Mouse (Mus musculus) bone marrow macrophage, adult 2 months (primary cell): ENCODE measurements around the gene Per1.

Experiments
- CTCF ChIP-seq: IDR thresholded peaks from 2 replicates; pipeline ENCODE4 v1.5.1; 2012; ENCODE audit warnings: low read depth, mild to moderate bottlenecking, low read length, moderate library complexity
- POLR2A ChIP-seq: IDR thresholded peaks from 2 replicates; pipeline ENCODE4 v1.6.1; 2012; ENCODE audit warnings: mild to moderate bottlenecking, low read depth, low read length, borderline replicate concordance

GRCm38 (mm10) chr11:69134622-69134968 lies 39.6 kb downstream of the Per1 start:
- no peak for TF ChIP-seq CTCF
- no peak for TF ChIP-seq POLR2A
